10 mouse cellular contexts compared by ENCODE assay signal in genomic region chr12:40164621-40165020, GRCm38 (mm10). TPM values are rescaled to one million over a fixed set of nuclear protein-coding genes. Genes with fewer than 3 reads are reported as not detected.
DNase-seq lines count a peak whose midpoint lies in the region; ATAC-seq and TF ChIP-seq lines count a peak whose summit lies in the region.
"Had no signal": no experiment of that assay in that cellular context is flagged by ENCODE, and none has a peak within 500 bp of the region (broad histone marks: within the 10 kb centered on the region; RNA-seq: fewer than 3 reads in every experiment).

No protein-coding gene starts in this region.

- H3K36me3 ChIP-seq in forebrain, embryonic 16.5 days (ENCODE audit: control insufficient read depth, insufficient read depth) = no peaks in the 10 kb centered on the region

- TF ChIP-seq POLR2A in lung, adult 2 months (IDR thresholded peaks at IDR 0.05; ENCODE audit: borderline replicate concordance, extremely low read depth, low read depth, low read length) = no peak

- intact Hi-C loops in left cerebral cortex, postnatal 14 days (cut with DNase I) = loop anchor here (1.0 to 10.0 kb wide), 3 partner anchors 82 to 654 kb away; no protein-coding TSS in a partner anchor

- H3K4me1 ChIP-seq in lung, adult 2 months (ENCODE audit: control insufficient read depth, insufficient read depth, low read length) = no peaks in the 10 kb centered on the region
- no peaks in the 10 kb centered on the region for H3K4me1 ChIP-seq in forebrain, embryonic 16.5 days (replicated peaks; ENCODE audit: control insufficient read depth, insufficient read depth, low read length)

- H3K4me3 ChIP-seq in lung, adult 2 months (replicated peaks; ENCODE audit: extremely low read depth, low read depth, low read length) = no peak overlapping the region
- no peak overlapping the region for H3K4me3 ChIP-seq in forebrain, embryonic 16.5 days (replicated peaks; ENCODE audit: low read length)
- H3K4me3 ChIP-seq: megakaryocyte, embryonic 14.5 days had no signal

- no peaks in the 10 kb centered on the region for H3K27me3 ChIP-seq in forebrain, embryonic 16.5 days (replicated peaks; ENCODE audit: control insufficient read depth, insufficient read depth, low read length)
- H3K27me3 ChIP-seq: megakaryocyte, embryonic 14.5 days had no signal

- peak; percentile 70 for ATAC-seq in cerebellum, adult (ENCODE audit: insufficient number of reproducible peaks, low FRiP score, low TSS enrichment)
- ATAC-seq in forebrain, embryonic 16.5 days = peak; percentile 74

- DNase-seq in cerebellum, adult 11-12 months = no peak
- DNase-seq in lung, adult 2 months = no peak
- no peak for DNase-seq in lung, postnatal 4 days
- DNase-seq in left cerebral cortex, postnatal 14 days (ENCODE audit: low spot score in 2 of 2) = peak; percentile 21 to 52
- DNase-seq in retina, embryonic 14.5 days (ENCODE audit: low spot score) = peak; percentile 82
- DNase-seq in right cerebral cortex, adult 18-20 months = no peak

- no peak overlapping the region for H3K27ac ChIP-seq in forebrain, embryonic 16.5 days (ENCODE audit: low read length)

- no peaks in the 10 kb centered on the region for H3K9me3 ChIP-seq in forebrain, embryonic 16.5 days (ENCODE audit: control insufficient read depth, low read length)
- H3K9me3 ChIP-seq: megakaryocyte, embryonic 14.5 days had no signal

- TF ChIP-seq CTCF in lung, adult 2 months (IDR thresholded peaks at IDR 0.05; ENCODE audit: insufficient read depth, low read length) = peak; percentile 22; the same call in 1 of the 2 replicates

- H3K9ac ChIP-seq in forebrain, embryonic 16.5 days (replicated peaks; ENCODE audit: low read depth, low read length) = no peak overlapping the region

- no peak overlapping the region for H3K4me2 ChIP-seq in forebrain, embryonic 16.5 days (ENCODE audit: low read length)

- WGBS in lung, adult 2 months = 5% methylated on average over 2 of the region's 2 CpGs
- WGBS in forebrain, embryonic 16.5 days = 10% methylated on average over 2 of the region's 2 CpGs

RNA-seq across cellular contexts. Expression of gene Scin, which starts 30.6 kb away (rescaled TPM):
- polyA plus RNA-seq in lung, adult 2 months (2012; rRNA removed) = 0.62 and 0.94 TPM in 2 replicates
- polyA plus RNA-seq in forebrain, embryonic 16.5 days (2015; fragmentation: Nextera tagmentation; extraction: Ambion mirVana) = 0.47 TPM in 1 of 2 replicates, not detected in the other
- total RNA-seq in left cerebral cortex, postnatal 14 days (2021) = under 1 TPM in 1 of 2 experiments, not detected in 1; 0.18 TPM
- polyA plus RNA-seq: C2C12 had no signal

RNA-seq across cellular contexts. Expression of gene Lsmem1, which starts 34.7 kb away (rescaled TPM):
- polyA plus RNA-seq in lung, adult 2 months (2012; rRNA removed) = 0.18 and 0.53 TPM in 2 replicates
- not detected in 2 replicates for polyA plus RNA-seq in forebrain, embryonic 16.5 days (2015; fragmentation: Nextera tagmentation; extraction: Ambion mirVana)
- 1 to 10 TPM in 1 of 2 experiments, under 1 TPM in 1; 0.97 to 1.1 TPM for total RNA-seq in left cerebral cortex, postnatal 14 days (2021)

Comparison
In these comparisons a context has a peak if more than half of its experiments do, and no peak if none do; other contexts are left out.
1. DNase-seq: peak in left cerebral cortex, postnatal 14 days (2 of 2) and retina, embryonic 14.5 days (single experiment); none in cerebellum, adult 11-12 months (single experiment), lung, adult 2 months (single experiment), lung, postnatal 4 days (0 of 2) and right cerebral cortex, adult 18-20 months (single experiment).